Mouse (Mus musculus) retina, postnatal 1 day (tissue): ENCODE results near the gene Lhfpl2.

Experiments used
- DNase-seq: peaks from one replicate; pipeline ENCODE4 v3.0.0-alpha.2; 2012

Lhfpl2 gene

DNA sequence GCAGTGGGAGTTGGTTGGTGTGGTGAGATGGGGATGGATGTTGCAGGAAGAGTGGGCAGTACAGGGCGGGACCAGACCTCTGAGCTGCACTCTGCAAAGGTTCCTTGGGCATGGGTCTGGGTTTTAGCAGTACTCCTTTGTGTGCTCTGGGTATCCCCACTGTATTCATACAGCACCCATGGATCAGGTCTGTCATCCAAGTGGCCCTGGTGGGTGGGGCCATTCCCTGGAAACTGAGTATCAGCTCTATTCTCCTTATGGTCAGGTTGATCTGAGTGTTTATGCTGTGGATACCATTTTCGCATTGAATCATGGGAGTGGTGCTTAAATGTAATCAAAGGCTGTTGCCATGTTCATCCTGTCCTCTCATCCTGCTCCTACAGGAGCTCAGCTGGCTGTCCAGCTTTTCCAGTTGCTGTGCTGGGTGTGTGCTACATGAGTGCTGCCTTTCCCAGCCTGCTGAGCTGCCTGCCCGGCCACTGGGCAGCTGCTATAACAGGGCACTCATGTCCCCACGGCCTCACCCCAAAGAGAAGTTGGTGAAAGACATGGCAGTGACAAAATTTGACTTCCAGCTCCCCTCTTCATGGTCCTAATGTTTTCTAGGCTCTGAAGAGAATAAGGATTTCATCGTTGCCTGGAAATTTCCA is 9.2 kb downstream of the Lhfpl2 start:
- no peak for DNase-seq

DNA sequence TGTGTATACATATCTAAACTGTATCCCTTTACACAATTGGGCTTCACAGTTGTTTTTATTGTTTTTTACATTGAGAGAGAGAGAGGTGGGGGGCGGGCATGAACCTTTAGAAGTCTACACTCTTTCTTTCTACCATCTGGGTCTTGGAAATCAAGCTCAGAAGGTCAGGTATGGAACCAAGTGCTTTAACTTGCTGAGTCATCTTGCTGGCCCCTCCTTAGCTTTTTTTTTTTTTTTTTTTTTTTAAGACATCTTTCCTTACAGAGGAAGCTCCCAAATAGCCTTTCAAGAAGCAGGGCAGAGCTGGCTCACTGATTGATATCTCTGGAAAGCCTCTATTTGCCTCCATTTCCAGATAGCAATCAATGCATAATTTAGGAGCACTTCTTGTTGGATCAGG is 10.7 kb downstream of the Lhfpl2 start:
- no peak for DNase-seq

DNA sequence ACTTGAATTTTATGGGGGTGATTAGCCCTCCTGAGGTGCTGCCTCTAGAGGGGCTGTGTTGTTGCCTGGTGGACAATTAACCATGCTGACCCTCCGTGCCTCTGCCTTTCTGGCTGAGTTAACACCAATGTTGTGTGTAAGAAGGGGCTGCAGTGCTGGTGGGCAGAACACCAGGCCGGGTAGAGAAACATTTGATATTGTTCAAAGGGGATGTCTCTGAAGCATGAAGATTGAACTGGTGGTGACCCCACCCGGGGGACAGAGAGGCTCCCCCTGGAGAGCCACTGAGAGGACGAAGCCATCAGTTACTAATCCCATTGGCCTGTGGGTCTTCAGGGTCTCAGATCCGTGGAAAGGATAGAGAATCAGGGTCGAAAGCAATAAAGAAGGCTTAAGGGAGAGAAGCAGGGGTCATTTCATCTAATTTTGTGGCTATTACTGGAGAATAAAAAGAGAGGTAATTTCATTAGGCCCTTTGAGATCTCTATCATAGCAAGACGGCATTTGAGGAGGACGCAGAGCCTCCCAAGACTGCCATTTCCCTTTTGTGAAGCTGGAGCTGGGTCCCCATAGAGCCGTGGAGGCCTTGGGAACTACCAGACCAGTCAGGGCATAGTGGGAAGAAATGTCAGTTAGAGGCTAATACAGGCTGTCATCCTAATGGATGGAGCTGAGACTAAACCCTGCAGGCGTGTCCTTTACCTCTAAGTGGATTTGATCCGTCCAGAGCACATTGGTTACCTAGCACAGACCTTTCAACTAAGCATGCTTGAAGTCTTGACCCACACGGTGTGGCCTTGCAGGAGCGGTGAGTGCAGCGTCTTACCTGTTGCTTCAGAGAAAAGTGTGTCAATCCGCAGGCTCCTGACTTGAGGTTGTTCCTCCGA is 12.1 kb downstream of the Lhfpl2 start:
- DNase-seq: peak; percentile 63

GRCm38 (mm10) chr13:94070308-94070619 is 12.7 kb downstream of the Lhfpl2 start:
- no peak for DNase-seq

DNA sequence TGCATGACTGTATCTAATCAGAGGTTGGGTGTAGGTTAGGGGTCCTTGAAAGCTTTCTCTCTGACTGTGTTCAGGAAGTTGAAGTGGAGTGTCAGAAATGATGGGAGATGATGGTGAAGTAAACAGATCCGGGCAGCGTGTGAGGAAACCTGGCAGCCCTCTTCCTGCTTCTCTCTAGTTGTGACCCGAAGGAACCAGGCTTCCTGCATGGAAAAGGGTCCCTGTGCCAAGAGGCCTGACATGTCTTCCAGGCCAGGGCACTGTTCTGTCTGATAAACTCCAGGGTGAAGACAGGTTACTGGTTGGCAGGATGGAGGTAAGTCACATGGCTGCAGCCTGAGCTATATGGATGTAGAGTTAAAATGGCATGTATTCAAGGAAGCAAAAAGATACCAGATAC is 13.3 kb downstream of the Lhfpl2 start:
- no peak for DNase-seq

DNA sequence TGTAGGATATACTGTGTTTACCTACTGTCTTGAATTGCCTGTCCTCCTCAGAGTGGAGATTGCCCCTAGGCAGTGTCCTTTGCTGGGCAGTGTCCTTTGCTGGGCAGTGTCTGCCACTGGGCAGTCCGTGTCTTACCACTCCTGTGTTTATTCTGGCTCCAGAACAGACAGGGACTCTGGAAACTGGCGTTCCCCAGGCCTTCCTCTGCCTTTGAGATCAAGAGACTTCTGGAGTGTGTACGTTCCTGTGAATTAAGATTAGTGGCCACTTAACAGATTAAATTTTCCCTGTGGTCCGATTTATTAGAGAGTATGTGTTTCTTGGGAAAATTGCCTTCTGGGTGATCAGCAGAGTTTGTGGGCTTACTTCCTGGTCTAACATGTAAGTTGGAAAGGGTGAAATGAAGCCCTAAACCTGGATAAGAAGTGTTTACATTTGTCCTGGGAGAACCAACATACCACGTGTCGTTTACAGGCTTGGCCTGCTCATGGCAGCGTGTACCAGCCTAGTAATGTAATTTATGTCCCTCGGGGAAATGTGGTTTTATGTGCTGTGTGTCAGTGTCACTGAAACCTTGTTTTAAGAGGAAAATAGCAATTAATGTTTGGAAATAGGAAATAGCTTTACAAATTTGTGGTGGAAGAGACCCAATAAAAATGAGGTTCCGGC is 15.6 kb downstream of the Lhfpl2 start:
- no peak for DNase-seq

GRCm38 (mm10) chr13:94073716-94074115 is 16.1 kb downstream of the Lhfpl2 start:
- DNase-seq: no peak

- DNase-seq: no peak
Observed at GRCm38 (mm10) chr13:94075181-94075580, 17.6 kb downstream of the Lhfpl2 start.

DNA sequence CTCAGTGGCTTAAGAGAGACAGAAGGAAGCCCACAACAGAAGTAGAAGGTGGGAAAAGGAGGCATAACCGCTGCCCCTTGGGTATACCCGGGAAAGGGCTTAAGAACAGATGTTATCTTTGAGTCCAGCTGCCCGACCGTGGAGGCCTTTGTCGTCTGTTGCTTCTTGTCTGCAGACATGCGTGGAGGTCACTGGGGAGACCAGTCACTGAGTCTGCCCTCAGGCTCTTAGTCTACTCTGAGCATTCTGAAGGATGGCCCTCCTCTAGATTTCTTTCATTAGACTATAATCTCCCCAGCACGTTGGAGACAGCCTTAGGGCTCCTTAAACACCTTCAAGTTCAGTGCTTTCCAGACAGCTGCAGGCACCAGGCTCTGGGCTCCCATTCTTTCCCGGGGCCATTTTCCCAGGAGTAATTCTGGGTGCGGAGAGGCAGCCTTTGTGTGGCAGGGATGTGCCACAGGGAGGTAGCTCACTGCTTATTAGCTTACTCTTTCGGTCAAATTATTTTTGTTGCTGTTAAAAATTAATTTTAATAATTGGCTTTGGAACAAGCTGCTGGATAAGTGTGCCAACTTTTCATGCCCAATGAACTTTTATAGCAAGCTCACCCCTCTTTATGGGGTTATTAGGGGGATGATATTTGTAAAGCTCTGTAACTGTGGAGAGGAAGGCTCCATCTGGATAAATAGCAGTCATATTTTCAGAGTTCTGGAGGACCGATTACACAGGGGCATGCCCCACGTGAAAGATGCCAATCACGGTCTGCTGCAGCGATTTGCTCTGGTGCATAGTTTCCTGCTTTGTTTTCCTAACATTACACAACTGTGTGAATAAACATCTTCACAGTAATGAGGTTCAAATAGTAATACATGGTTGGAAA is 19.8 kb downstream of the Lhfpl2 start:
- peak; percentile 50 for DNase-seq

DNA sequence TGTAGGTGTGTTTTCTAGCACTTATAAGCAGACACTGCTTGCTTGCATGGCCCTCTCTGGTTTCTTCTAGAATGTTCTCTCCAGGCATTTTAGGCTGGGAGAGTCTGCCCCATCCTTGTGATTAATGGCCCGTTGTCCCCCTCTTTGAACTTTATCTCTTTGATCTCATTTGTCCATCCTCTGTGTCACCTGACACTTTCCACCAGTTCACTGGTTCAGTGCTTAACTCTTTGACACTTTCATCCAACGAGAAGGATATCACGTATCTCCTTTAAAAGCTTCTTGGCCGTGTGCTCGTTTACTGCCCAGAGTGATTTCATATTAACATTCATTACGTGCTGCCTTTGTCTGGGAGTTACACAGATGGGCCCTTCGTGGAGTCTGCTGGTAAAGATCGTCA is 25.6 kb downstream of the Lhfpl2 start:
- DNase-seq: no peak

DNA sequence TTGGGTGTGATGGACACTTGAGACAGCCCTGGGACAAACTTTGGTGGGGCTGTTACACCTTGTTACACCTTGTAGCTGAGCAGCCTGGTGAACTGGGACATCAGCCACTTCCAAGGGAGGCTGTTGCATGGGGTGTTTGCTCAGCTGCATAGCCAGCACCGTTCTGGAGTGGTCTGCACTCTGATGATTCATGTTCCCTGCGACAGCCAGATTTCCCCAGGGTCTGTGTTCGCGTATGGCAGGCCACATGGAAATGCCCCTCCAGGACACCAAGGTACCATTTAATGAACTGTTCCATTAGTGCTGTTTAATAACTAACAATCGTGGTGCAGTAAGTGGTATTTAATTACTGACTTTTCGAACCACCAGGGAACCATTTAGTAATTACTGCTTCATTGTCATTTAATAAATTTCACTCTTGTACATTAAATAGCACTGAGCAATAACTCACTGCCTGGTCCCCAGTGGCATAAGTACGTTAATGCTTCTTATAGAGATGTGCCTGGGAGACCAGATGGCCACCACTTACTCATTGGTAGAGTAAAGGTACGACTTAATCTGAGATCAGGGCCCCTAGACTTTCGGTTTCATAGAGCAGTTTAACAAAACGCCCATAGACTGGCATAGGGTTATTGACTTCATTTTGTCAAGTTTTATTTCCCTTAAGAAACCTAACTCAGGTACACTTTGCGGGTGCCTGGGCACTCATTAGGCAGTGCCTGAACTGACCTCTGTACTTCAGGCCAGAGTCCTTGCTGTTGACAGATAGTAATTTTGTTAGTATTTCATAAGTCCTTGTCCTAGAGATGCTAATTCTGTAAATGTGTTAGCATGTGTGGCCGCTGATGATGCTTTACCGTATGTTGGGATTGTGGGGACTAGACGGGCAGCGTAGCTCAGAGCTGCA is 26.9 kb downstream of the Lhfpl2 start:
- no peak for DNase-seq

DNA sequence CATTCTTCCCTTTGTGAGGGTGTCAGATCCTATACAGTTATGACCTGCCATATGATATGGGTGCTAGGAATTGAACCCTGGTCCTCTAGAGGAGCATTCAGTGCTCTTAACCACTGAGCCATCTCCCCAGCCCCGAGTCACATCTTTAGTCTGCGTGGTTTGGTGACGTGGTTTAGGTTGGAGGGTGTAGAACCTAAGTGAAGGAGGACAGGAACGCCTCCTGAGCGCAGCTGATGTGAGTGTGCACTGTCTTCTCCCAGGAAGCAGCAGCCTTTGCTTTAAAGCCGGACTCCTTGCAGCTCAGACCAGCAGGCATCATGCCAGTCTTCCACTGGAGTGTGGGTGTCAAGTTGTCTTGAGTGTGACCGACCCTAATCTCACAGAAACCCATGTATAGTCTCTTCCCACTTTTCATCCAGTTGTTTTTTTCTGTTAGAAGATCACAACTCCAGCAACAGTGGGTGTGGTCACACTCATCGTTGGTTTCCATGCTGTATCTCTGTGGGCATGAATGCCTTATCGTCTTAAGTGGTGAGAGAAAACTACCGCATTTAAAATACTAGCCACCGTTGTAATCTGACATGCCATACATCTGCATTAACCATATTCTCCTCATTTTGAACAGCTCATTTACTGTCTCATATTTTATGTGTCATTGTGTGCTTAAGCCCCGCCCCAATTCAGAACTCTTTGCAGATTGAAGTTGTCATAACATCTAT is 28.7 kb downstream of the Lhfpl2 start:
- no peak for DNase-seq

DNA sequence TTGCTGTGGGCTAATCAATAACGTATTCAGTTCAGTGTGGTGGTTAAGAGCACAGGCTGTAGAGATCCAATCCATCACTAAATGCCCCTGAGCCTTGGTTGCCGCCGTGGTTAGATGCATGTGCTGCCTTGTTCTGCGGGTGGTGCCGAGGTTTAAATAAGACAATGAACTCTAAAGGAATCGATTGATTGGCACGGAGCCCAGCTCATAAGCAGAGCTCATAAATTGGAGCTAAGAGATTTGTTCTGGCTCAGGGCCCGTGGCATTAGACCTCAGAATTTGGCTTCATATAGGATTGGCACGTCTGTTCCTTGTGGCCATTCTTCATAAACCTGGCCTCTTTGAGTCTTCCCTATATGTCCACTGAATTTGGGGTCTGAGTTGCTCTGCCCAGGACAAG is 29.5 kb downstream of the Lhfpl2 start:
- DNase-seq: peak; percentile 46

GRCm38 (mm10) chr13:94088788-94089187 is 31.2 kb downstream of the Lhfpl2 start:
- DNase-seq: no peak

DNA sequence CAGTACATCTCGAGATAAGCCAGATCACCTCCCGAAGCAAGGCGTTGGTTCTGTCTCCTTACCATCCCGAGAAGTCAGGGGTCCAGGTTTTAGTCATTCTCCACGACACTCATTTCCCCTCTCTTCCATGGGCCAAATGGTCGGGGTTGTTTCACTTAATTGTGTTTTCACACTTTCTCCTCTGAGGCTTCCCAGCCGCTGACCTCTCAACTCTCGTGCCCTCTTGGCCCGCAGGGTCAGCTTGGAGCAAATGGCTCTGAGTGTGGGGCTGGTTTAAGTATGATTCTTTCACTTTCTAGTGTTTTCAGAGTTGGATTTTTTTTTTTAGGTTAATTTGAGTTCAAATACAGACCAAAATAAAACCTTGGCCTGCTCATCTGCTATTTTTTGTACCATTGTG is 31.7 kb downstream of the Lhfpl2 start:
- no peak for DNase-seq

DNA sequence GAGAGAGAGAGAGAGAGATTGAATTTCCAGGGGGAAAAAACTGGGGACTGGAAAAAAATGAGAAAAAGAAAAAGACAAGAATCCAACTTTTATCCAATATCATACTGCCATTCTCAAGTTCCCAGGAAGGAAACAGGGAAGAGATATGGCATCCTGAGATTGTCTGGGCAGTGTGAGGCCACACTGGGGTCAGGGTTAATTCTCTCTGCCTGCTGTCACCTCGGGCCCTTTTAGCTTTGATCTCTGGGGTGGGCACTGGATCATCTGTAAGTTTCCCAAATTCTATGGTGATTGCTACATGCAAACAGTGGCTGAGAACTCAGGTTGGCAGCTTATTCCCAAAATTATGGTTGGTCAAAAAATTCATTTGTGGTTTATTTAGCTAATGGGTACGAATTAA is 33.8 kb downstream of the Lhfpl2 start:
- DNase-seq: no peak

DNA sequence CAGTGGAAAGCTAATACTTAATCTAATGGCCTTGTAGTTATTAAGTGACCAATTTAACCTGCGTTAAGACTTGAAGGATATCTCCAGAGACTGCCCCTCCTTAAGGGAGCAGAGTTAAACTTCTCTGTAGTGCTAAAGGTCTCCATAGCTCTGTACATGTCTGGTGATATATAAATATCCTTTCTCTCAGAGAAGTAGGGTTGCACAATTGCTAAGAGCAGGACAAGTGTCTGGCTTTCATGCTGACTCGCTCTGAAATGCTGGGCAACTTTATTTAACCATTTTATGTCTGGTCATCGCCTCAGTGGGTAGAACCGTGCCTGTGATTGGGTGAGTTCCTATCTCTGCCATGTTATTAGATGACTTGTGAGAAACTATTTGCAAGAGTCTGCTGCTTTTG is 36.6 kb downstream of the Lhfpl2 start:
- DNase-seq: no peak

DNA sequence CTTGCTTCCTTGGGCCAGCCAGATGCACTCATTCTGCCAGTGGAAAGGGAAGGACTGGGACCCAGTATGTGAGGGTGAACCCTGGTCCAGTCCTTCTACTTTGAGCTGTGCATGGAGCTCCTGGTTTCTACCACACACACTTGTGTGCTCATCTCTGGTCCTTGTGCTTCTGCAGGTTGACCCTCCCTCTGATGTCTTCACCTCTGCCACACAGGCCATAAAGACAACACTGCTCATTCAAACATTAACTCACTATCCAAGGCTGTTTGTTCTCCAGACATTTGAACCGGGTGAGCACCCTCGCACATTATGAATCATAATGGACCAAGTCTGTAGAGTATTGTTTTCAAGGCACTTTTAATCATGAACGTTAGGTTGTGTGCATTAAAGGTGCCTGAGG is 37.0 kb downstream of the Lhfpl2 start:
- DNase-seq: no peak

DNA sequence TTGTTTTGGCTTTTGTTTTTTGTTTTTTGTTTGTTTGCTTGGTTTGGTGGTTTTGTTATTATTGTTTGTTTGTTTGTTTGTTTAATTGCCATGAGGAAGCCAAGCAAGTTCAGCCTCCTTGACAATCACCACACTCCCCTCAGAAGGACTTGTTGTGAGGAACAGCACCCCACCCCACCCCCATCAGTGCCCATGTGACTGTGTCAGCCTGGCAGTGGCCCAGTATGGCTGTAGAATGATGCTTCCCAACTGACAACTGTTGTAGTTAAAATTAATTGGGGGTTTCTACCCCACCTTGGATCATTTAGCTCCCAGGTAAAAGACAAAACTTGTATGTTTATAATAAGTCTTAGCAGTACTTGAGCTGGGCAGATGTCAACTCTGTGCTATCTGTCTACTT is 37.6 kb downstream of the Lhfpl2 start:
- no peak for DNase-seq

- DNase-seq: no peak
Observed at GRCm38 (mm10) chr13:94097667-94098066, 40.1 kb downstream of the Lhfpl2 start.

DNA sequence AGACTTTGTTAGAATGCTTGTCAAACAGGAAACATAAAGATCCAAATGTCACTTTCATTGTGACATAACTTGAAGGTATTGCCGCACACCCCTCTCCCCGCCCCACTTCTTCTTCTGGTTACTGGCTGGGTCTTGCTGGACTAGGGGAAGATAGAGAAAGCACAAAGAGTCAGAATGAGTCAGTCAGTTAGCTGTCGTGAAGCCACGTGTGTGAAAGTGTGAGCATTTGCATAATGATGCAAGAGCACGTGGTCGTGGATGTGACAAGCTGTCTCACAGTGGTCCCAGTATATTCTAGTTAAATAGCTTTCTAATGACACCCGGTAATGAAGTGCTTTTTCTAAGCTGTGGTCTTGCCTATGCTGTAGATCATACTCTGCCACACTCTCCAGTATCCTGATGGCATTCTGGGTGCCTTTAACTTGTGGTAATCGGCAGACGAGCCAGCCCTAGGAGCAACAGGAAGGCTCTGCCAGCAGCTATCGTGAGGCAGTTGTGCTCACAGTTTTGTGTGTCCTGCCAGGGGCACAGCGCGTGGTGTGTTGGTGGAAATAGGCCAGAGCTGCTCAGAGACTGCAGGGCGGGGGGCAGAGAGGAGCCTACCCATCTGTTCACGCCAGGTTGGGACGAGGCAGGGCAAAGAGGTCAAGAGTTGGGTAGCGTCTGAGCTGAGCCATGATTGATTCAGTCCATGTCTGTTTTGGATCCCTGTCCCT is 40.9 kb downstream of the Lhfpl2 start:
- DNase-seq: peak; percentile 59
